Mouse (Mus musculus): ENCODE measurements at regions not wholly inside any gene's neighbourhood (a gene's known extent, or its start where the extent isn't known, plus 50 kb on each side); places are given as distances from the start of the nearest gene placed in this dataset.

DNA sequence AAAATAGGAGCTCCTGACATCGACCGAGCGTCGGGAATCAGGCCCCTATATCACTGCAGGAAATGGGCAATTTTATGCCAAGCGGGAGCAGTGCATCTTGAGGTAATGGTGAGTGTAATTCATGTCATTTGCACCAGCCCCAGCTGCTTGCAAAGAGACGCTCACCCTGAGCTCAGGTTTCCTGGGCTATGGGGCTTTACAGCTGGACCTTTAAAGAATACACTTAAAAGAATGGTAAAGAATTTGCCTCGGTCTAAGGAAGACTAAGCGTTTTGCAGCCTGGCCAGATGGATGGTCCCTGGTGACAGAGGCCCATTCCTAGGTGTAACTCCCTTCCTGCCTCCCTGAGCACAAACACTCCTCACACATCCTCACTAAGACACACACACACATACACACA lies 194.2 kb downstream of the Ajap1 start:
- H3K9me3 ChIP-seq (replicated peaks): no peaks in the 10 kb centered on the region
- no peaks in the 10 kb centered on the region for H3K36me3 ChIP-seq
- H3K9ac ChIP-seq: no peak overlapping the region
- 75% methylated on average over 8 of the region's 8 CpGs for WGBS
- no peak overlapping the region for H3K4me2 ChIP-seq
- no peak for ATAC-seq (replicated peaks; ENCODE audit: insufficient number of reproducible peaks, insufficient read depth, low FRiP score, low read depth)
- H3K4me3 ChIP-seq: no peak overlapping the region
- no peaks in the 10 kb centered on the region for H3K4me1 ChIP-seq (replicated peaks)
- no peaks in the 10 kb centered on the region for H3K27me3 ChIP-seq
- no peak overlapping the region for H3K27ac ChIP-seq

DNA sequence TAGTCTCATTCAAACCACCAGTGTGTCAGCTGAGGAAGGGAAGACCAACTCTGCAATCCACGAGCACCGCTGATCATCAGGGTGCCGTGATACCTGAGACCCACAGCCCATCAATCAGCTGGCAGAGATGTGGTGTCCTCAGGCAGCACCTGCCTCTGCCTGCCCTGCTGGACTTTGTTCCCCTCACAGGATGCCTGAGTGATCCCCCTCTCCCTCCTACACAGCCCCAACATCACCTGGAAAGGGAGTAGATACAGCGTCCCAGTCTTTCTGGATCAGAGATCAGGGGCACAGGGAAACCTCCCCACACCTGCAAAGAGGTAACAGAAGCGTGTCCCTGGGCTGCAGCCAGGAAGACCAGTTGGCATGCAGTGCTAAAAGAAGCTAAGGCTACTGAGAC lies 198.4 kb downstream of the Ajap1 start:
- Histone ChIP-seq H3K4me3 (no peak overlapping the region), H3K27ac (no peak overlapping the region), H3K4me2 (no peak overlapping the region), H3K4me1 (replicated peaks) (no peaks in the 10 kb centered on the region), H3K9me3 (replicated peaks) (no peaks in the 10 kb centered on the region; the same call in 1 of the 2 replicates), H3K36me3 (no peaks in the 10 kb centered on the region), H3K9ac (no peak overlapping the region), H3K27me3 (no peaks in the 10 kb centered on the region)
- no peak for ATAC-seq (replicated peaks; ENCODE audit: insufficient number of reproducible peaks, insufficient read depth, low FRiP score, low read depth)
- WGBS: 82% methylated on average over 5 of the region's 5 CpGs

DNA sequence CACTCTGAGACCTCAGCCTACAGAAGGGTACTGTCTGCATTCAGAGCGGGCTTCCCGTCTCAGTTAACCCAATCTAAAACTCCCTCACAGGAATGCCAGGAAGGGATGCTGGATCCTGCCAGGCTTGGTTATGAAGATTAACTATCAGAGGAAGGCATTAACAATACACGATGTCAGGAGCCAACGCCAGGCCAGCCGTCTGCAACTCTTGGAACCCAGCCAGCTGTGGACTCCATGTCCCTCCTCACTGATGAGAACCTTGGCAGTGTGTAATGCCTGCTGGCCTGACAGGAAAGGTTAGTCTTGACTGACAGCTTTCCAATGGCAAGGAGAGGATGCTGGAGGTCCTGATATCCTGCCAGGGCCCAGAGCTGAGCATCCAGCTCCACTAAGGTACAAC lies 206.0 kb downstream of the Ajap1 start:
- H3K9ac ChIP-seq: no peak overlapping the region
- no peak overlapping the region for H3K4me2 ChIP-seq
- no peak overlapping the region for H3K4me3 ChIP-seq
- no peak overlapping the region for H3K27ac ChIP-seq
- no peaks in the 10 kb centered on the region for H3K27me3 ChIP-seq
- H3K9me3 ChIP-seq (replicated peaks): no peaks in the 10 kb centered on the region
- no peak for ATAC-seq (replicated peaks; ENCODE audit: insufficient number of reproducible peaks, insufficient read depth, low FRiP score, low read depth)
- WGBS: 27% methylated on average over 5 of the region's 5 CpGs
- H3K4me1 ChIP-seq (replicated peaks): no peaks in the 10 kb centered on the region
- H3K36me3 ChIP-seq: no peaks in the 10 kb centered on the region

DNA sequence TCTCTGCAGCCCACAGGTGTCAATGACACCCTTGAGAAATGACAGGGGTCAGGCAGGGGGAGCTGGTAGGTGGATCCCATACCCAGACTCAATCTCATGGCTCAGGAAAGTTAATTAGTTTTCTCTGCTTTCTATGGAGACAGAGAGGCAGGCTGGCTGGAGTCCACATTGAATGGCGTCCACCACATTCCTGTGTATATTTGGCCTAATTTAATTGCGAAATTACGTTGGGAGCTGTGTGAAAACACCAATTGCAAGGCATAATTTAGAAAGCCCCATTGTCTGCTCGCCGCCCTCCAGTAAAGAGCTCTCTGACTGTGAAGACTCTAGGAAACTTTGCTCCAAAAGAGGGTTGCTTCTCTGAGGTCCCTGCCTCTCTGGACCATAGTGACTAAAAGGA lies 211.2 kb downstream of the Ajap1 start:
- H3K4me3 ChIP-seq: no peak overlapping the region
- ATAC-seq (replicated peaks; ENCODE audit: insufficient number of reproducible peaks, insufficient read depth, low FRiP score, low read depth): no peak
- 72% methylated on average over 5 of the region's 5 CpGs for WGBS
- no peak overlapping the region for H3K4me2 ChIP-seq
- H3K27ac ChIP-seq: no peak overlapping the region
- no peaks in the 10 kb centered on the region for H3K4me1 ChIP-seq (replicated peaks)
- no peak overlapping the region for H3K9ac ChIP-seq
- no peaks in the 10 kb centered on the region for H3K36me3 ChIP-seq
- H3K9me3 ChIP-seq (replicated peaks): no peaks in the 10 kb centered on the region
- H3K27me3 ChIP-seq: no peaks in the 10 kb centered on the region

DNA sequence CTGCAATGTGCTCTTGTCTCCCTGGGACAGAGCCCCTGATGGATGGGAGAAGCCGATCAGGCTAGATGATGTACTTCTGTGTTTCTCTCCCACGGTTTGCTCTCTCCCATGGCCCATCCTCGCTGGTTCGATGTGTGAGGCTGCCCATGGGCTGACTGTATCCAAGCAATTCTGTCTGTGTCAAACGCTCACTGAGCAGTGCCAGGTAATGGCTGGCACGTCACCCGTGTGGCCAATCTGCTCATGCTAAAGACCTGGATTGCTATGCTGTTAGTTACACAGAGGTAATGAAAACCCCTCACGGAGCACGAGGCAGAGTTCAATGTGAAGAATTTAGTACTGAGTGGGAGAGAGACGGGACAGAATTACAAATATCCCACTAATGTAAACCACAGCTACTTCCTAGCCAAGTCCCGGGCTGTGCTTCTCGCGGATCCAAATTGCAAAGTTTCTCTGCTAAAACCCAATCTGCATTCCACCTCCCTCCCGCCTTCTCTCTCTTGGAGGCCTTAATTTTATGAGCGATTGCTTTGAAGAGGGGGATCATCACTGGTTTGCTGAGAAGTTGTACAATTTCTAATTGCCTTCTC lies 219.3 kb downstream of the Ajap1 start:
- Histone ChIP-seq H3K4me2 (no peak overlapping the region), H3K4me1 (replicated peaks) (no peaks in the 10 kb centered on the region), H3K27me3 (no peaks in the 10 kb centered on the region), H3K4me3 (no peak overlapping the region), H3K36me3 (no peaks in the 10 kb centered on the region), H3K9ac (no peak overlapping the region), H3K9me3 (replicated peaks) (0 out of 2 replicates have a peak, but pooled peaks cover 3% of the 10 kb centered on the region), H3K27ac (no peak overlapping the region)
- 64% methylated on average over 15 of the region's 15 CpGs for WGBS
- no peak for ATAC-seq (replicated peaks; ENCODE audit: insufficient number of reproducible peaks, insufficient read depth, low FRiP score, low read depth)

DNA sequence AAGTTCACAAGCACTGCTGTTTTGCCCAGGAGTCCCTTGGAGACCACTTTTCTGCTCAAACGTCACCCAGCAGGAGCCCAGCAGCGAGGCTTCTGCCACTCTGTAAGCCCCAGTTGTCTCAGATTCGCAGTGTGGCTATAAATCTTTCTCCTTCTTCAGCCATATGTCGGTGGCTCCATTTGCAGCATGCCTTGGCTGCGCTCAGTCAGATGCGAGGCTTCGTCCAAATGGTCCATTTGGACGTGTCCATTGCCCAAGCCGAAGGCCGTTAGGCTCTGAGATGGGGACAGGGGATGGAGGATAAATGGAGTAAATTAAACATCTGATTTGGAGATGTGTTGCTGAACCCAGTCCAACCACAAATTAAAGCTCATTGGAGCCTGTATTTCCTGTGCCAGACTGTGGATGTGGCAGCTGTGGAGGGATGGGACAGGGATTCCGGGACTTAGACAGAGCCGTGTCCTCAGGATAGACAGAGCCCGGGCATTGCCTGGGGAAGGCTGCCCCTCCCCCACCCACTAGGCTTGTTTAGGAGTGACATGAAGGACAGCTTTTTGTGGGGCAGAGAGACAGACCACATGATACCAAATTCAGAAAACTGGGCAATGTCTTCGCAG lies 221.6 kb downstream of the Ajap1 start:
- Histone ChIP-seq H3K9ac (no peak overlapping the region), H3K4me3 (no peak overlapping the region), H3K27me3 (no peaks in the 10 kb centered on the region), H3K27ac (no peak overlapping the region), H3K4me2 (no peak overlapping the region), H3K9me3 (replicated peaks) (0 out of 2 replicates have a peak, but pooled peaks cover 3% of the 10 kb centered on the region), H3K4me1 (replicated peaks) (no peaks in the 10 kb centered on the region), H3K36me3 (no peaks in the 10 kb centered on the region)
- ATAC-seq (replicated peaks; ENCODE audit: insufficient number of reproducible peaks, insufficient read depth, low FRiP score, low read depth): no peak
- 68% methylated on average over 14 of the region's 14 CpGs for WGBS

DNA sequence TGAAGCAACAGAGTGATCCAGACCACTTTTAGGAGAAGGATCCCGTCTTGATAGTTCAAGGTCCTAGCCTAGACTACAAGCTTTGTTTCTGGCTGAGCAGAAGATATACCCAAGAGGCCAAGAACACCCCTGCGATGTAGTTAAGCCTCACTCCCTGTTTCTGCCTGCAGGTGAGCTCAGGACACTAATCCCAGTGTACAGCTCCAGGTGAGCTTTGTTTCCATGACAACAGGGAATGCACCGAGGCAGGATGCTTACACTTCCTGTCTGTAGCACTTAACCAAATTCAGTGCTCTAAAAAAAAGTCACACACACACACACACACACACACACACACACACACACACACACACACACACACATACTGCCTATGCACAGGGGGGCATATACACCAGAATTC lies 230.7 kb downstream of the Ajap1 start:
- H3K4me1 ChIP-seq (replicated peaks): no peaks in the 10 kb centered on the region
- ATAC-seq (replicated peaks; ENCODE audit: insufficient number of reproducible peaks, insufficient read depth, low FRiP score, low read depth): no peak
- H3K27me3 ChIP-seq: no peaks in the 10 kb centered on the region
- H3K4me2 ChIP-seq: no peak overlapping the region
- 67% methylated on average over 3 of the region's 3 CpGs for WGBS
- H3K36me3 ChIP-seq: no peaks in the 10 kb centered on the region
- no peak overlapping the region for H3K9ac ChIP-seq
- no peak overlapping the region for H3K27ac ChIP-seq
- no peaks in the 10 kb centered on the region for H3K9me3 ChIP-seq (replicated peaks)
- H3K4me3 ChIP-seq: no peak overlapping the region

DNA sequence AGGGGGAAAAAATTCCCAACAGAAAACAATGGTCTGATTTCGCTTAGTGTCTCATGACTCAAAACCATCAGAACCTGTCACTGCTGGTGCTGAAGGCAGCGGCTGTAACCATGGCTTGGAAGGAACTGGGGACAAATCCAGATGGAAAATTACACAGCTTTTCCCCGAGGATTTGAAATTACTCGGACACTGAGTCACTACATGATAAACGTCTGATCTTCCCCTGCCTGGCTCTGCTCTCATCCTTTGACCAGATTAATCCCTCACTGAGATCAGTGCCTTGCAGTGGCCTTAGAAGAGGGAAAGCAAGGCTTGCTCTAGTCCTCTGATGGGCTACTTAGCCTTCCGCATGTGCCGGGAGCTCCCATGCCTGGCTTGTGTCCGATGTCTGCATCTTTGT lies 231.3 kb downstream of the Ajap1 start:
- Histone ChIP-seq H3K9ac (no peak overlapping the region), H3K27me3 (no peaks in the 10 kb centered on the region), H3K9me3 (replicated peaks) (no peaks in the 10 kb centered on the region), H3K4me2 (no peak overlapping the region), H3K36me3 (no peaks in the 10 kb centered on the region), H3K4me3 (no peak overlapping the region), H3K4me1 (replicated peaks) (no peaks in the 10 kb centered on the region), H3K27ac (no peak overlapping the region)
- ATAC-seq (replicated peaks; ENCODE audit: insufficient number of reproducible peaks, insufficient read depth, low FRiP score, low read depth): no peak
- 53% methylated on average over 8 of the region's 8 CpGs for WGBS

DNA sequence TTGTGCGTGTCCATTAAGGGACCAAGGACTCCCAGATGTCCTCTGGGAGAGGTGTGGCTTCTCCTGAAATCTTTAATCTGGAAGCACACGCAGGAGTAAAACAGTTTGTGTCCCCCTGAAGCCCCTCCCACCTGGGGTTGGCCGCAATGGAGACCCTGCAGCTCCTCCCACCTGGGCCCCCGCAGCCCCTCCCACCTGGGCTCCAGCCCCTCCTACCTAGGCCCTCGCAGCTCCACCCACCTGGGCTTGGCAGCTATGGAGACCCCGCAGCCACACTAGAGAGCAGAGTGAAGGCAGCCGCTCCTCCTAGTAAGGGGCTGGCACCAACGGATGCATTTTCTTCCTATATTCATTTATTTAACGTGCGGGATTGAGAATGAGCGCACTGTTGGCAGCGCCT lies 245.9 kb downstream of the Ajap1 start:
- WGBS: 14% methylated on average over 12 of the region's 12 CpGs
- Histone ChIP-seq H3K4me1 (replicated peaks) (no peaks in the 10 kb centered on the region), H3K27ac (no peak overlapping the region), H3K4me3 (no peak overlapping the region), H3K9ac (no peak overlapping the region), H3K4me2 (no peak overlapping the region), H3K27me3 (no peaks in the 10 kb centered on the region), H3K9me3 (replicated peaks) (no peaks in the 10 kb centered on the region), H3K36me3 (no peaks in the 10 kb centered on the region)
- 0 out of 2 replicates have a peak, but pooled peaks have one; percentile 25 for ATAC-seq (replicated peaks; ENCODE audit: insufficient number of reproducible peaks, insufficient read depth, low FRiP score, low read depth)

DNA sequence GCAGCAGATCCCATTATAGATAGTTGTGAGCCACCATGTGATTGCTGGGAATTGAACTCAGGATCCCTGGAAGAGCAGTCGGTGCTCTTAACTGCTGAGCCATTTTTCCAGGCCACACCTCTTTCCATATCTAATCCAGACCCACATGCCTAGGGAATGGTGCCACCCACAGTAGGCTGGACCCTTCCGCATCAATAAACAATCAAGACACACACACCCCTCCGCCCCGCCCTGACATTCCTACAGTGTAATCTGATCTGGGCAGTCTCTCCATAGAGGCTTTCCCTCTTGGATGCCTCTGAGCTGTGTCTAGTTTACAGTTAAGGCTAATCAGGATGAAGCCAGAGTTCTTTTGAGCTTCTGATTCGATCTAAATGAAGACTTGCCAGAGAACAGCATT lies 248.8 kb downstream of the Ajap1 start:
- Histone ChIP-seq H3K4me1 (replicated peaks) (no peaks in the 10 kb centered on the region), H3K27me3 (peaks cover under 1% of the 10 kb centered on the region; the same call in 1 of the 2 replicates), H3K9me3 (replicated peaks) (no peaks in the 10 kb centered on the region), H3K4me2 (no peak overlapping the region), H3K27ac (no peak overlapping the region), H3K4me3 (no peak overlapping the region), H3K36me3 (no peaks in the 10 kb centered on the region), H3K9ac (no peak overlapping the region)
- 63% methylated on average over 5 of the region's 5 CpGs for WGBS
- ATAC-seq (replicated peaks; ENCODE audit: insufficient number of reproducible peaks, insufficient read depth, low FRiP score, low read depth): no peak

DNA sequence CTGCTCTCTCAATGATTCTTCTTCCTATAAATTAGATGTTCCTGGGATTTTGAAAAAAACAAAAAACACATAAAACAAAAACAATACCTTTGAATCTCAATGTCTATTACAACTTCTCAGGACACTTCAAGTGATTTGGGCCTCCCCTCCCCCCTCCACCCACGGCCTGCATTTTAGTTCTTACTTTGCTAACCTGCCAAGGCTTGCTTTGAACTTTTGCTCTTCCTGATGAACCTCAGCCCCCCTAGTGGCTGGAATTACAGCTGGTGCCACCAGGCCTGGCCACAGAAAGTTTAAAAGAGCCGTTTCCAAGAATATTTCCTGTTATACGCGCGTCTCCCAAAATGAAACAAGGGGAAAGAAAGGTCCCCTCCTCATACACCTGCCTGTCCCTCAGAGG lies 253.4 kb downstream of the Ajap1 start:
- Histone ChIP-seq H3K4me3 (no peak overlapping the region), H3K9me3 (replicated peaks) (no peaks in the 10 kb centered on the region), H3K27ac (no peak overlapping the region), H3K27me3 (peaks cover 3% of the 10 kb centered on the region; the same call in 1 of the 2 replicates), H3K9ac (no peak overlapping the region), H3K4me1 (replicated peaks) (no peaks in the 10 kb centered on the region), H3K4me2 (no peak overlapping the region), H3K36me3 (no peaks in the 10 kb centered on the region)
- ATAC-seq (replicated peaks; ENCODE audit: insufficient number of reproducible peaks, insufficient read depth, low FRiP score, low read depth): no peak
- 57% methylated on average over 5 of the region's 5 CpGs for WGBS
